Mouse (Mus musculus): ENCODE measurements around the gene Anks1b.

Gene Anks1b

DNA sequence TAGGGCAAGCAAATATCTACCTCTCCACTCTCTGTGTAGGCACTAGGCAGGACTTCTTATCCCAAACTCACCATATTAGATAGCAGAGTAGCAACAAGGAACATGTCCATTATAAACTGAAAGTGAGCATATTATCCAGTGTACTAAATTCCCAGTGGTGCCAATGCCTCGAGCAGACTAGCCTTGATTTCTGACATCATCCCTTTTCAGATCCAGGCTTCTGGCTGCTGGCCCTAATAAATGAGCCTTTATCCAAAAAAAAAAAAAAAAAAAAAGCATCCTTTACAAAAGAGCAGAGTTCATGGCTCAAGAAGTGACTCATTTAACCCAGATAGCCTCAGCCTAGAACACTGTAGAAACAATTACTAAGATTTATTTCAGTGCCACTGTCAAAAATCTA is 568.3 kb downstream of the Anks1b start:
- no peaks in the 10 kb centered on the region for H3K36me3 ChIP-seq (ENCODE audit: control insufficient read depth, insufficient read depth, low read length, poor library complexity, severe bottlenecking)
- DNase-seq (ENCODE audit: low read depth, low spot score), result no peak
- no peaks in the 10 kb centered on the region for H3K27me3 ChIP-seq (ENCODE audit: control insufficient read depth, insufficient read depth, low read length, poor library complexity, severe bottlenecking)

DNA sequence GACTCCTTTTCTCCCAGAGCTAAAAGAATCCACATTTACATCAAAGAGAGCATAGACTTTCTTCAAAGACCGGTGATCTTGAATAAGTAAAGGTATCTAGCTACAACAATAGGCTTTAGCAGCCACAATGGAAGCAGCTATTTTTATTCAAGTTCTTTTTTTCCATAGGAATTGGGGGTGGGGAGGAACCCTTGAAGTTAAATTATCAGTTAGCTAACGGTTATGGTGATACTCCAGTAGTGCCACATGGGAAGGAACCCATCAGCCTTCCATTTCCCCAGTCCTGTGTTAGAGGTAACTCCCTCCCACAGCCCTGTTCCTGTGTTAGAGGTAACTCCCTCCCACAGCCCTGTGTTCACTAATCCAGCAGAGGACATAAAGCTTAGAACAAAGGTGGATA is 591.6 kb downstream of the Anks1b start:
- no peaks in the 10 kb centered on the region for H3K27me3 ChIP-seq (ENCODE audit: control insufficient read depth, insufficient read depth, low read length, poor library complexity, severe bottlenecking)
- H3K36me3 ChIP-seq (ENCODE audit: control insufficient read depth, insufficient read depth, low read length, poor library complexity, severe bottlenecking), result no peaks in the 10 kb centered on the region
- DNase-seq (ENCODE audit: low read depth, low spot score), result no peak

DNA sequence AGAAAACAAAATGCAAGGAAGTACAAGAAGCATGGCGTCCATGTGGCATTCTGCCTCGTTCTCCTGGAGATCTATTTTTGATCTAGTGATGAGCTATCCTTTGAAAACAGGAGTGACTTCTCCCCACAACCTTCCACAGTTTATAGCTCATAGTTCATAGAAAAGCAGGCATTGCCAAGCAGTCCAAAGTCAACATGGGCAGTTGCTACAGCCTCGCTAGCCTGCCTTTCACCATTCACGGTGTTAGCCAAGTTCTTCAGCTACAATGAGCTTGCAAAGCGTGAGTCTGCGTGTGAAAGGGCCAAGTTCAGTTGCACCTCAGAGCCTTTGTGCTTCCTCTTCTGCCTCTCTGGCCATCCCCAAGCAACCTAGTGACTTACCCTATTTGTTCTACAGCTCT is 592.1 kb downstream of the Anks1b start:
- H3K27me3 ChIP-seq (ENCODE audit: control insufficient read depth, insufficient read depth, low read length, poor library complexity, severe bottlenecking), result no peaks in the 10 kb centered on the region
- H3K36me3 ChIP-seq (ENCODE audit: control insufficient read depth, insufficient read depth, low read length, poor library complexity, severe bottlenecking), result no peaks in the 10 kb centered on the region
- no peak for DNase-seq (ENCODE audit: low read depth, low spot score)

DNA sequence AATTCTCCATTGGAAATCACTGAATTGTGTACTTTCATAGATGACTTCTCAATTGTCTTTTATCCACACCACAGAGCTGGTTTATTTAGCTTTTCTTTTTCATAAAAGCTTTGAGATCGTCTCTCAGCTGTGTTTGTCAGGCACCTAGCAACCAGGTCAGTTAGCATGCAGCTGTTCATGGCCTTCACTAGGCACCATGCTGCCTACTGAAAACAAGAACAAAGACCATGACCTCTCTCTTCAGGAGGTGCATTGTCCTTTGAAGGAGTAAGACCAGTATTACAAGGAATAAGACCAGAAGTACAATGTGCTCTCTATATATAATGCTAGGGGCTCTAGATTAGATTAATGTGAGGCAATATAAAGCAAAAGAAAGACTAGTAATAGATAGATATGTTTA is 594.2 kb downstream of the Anks1b start:
- no peak for DNase-seq (ENCODE audit: low read depth, low spot score)
- no peaks in the 10 kb centered on the region for H3K27me3 ChIP-seq (ENCODE audit: control insufficient read depth, insufficient read depth, low read length, poor library complexity, severe bottlenecking)

DNA sequence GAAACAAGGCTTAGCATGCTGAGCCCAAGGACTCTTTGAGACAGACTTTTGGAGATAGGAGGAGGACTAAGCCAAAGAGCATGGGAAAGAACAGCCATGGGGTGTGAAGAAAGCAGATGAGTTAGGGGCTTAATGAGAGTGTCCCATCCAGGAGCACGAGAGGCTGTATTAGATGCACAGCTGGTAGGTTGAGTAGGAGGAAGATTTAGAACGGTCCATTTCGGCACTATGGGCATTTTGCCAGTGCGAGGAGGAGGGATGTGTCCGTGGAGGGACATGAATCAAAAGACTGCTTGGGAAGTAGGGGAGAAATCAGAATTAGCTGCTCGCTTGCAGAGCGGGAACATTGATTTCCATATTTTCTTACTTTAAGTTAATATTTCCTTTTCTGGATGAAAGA is 620.1 kb downstream of the Anks1b start:
- DNase-seq (ENCODE audit: low read depth, low spot score), result no peak

More for the DNA sequence above, 594.2 kb downstream of the Anks1b start:
- H3K36me3 ChIP-seq (ENCODE audit: control insufficient read depth, insufficient read depth, low read length, poor library complexity, severe bottlenecking), result no peaks in the 10 kb centered on the region

DNA sequence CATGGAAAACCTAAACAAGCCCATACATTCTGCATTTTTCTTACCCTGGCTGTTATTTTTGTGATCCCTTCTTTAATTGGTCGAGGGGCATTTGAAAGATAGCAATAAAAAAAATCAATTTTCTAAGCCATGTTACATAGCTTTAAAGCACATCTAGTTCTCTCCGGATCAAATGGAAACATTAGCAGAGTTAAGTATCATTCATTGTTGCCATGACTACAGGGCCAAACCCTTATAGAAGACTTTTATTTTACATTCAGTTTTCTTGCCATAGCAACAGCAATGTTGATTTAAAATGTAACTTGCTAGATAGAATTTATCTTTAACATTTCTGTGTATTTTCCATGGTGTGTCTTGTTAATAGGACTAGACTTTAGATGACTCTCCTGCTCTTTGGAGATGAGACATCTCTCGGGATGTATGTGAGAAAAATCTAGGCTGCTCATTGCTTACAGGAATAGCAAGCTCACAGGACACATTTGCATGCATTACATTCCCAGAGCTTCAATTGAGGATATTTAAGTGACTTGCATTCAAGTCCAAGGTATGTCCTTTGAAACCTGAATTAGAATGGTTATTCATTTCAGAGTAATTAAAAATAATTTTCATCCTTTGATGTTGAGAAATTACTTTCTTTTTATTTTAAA is 620.8 kb downstream of the Anks1b start:
- Histone ChIP-seq H3K36me3 (ENCODE audit: control insufficient read depth, insufficient read depth, low read length, poor library complexity, severe bottlenecking) (no peaks in the 10 kb centered on the region), H3K27me3 (ENCODE audit: control insufficient read depth, insufficient read depth, low read length, poor library complexity, severe bottlenecking) (no peaks in the 10 kb centered on the region)
- no peak for DNase-seq (ENCODE audit: low read depth, low spot score)

More for the DNA sequence above, 620.1 kb downstream of the Anks1b start:
- Histone ChIP-seq H3K36me3 (ENCODE audit: control insufficient read depth, insufficient read depth, low read length, poor library complexity, severe bottlenecking) (no peaks in the 10 kb centered on the region), H3K27me3 (ENCODE audit: control insufficient read depth, insufficient read depth, low read length, poor library complexity, severe bottlenecking) (no peaks in the 10 kb centered on the region)

DNA sequence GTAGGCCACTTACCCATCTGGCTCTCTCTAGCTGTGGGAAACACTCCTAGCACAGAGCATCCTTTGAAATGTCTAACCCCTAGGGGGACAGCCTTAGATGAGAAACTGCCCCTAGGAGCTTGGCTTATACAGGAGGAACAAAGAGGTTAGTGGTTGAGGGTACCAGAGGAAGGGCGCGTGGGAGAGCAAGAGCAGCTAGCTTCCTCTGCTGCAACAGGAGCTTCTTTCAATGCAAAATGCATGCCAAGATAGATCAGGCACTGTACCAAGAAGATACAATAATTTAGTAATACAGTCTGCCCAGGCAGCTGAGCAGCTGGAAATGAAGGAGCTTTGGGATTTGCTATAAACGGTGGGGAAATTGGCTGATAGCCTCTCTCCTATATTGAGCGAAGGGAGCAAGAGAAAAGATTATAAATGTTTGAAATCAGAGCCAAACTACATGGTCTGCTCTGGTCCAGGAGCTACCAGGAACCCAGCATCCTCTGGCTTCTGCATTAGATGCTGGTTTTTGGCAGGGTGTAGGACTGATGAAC is 621.7 kb downstream of the Anks1b start:
- DNase-seq (ENCODE audit: low read depth, low spot score), result no peak
- no peaks in the 10 kb centered on the region for H3K27me3 ChIP-seq (ENCODE audit: control insufficient read depth, insufficient read depth, low read length, poor library complexity, severe bottlenecking)
- H3K36me3 ChIP-seq (ENCODE audit: control insufficient read depth, insufficient read depth, low read length, poor library complexity, severe bottlenecking), result no peaks in the 10 kb centered on the region

DNA sequence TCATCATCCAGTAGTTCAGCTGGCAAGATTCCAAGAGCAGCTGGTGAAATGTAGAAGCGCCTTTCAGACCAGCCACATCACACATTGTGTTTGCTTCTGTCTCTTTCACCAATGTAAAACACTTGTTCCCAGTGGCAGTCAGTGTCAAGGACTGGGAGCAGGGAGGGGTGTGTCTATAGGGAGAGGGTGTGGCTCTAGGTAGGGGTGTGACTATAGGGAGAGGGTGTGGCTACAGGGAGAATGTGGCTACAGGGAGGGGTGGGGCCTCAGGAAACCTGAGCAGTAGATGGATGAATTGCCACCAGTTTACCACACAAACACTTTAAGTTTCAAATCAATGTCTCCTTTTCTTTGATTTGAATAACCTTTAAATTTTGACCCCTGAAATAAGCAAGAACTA is 634.3 kb downstream of the Anks1b start:
- DNase-seq (ENCODE audit: low read depth, low spot score), result no peak
- H3K27me3 ChIP-seq (ENCODE audit: control insufficient read depth, insufficient read depth, low read length, poor library complexity, severe bottlenecking), result no peaks in the 10 kb centered on the region
- H3K36me3 ChIP-seq (ENCODE audit: control insufficient read depth, insufficient read depth, low read length, poor library complexity, severe bottlenecking), result no peaks in the 10 kb centered on the region

DNA sequence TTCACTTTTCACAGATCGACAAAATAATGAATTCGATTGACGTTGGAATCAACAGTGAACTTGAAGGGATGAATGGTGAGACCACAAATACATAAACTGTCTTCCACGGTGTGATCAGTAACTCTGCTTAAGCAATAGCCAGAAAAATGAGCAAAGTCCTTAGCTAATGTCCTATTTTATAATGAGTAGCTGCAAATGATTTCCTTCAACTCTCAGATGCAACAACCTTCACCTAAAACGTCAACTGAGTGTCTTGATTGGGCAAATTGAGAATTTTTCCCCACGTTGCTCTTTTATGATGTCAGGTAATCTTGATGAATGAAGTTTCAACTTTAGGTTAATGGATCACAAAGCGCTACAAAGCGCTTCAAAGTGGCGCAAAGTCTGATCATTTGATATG is 639.5 kb downstream of the Anks1b start:
- no peak for DNase-seq (ENCODE audit: low read depth, low spot score)
- Histone ChIP-seq H3K36me3 (ENCODE audit: control insufficient read depth, insufficient read depth, low read length, poor library complexity, severe bottlenecking) (no peaks in the 10 kb centered on the region), H3K27me3 (ENCODE audit: control insufficient read depth, insufficient read depth, low read length, poor library complexity, severe bottlenecking) (no peaks in the 10 kb centered on the region)

DNA sequence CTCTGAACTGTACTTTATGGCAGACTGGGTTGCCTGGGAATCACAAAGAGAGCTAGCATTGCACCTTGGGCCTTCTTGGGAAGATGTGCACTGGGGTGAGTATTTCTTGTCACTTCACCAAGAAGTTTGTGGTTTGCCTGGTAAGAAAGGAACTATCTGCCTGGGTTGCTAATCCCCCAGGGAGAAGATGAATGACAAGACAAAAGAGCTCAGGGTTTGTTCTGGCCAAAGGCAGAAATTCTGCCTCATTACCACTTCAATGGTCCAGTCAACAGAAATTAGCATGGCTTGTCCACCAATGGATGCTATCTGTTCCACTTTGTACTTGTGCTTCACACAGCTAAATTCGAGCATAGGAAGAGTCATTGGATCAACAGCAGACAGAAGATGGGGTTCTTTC is 658.5 kb downstream of the Anks1b start:
- H3K36me3 ChIP-seq (ENCODE audit: control insufficient read depth, insufficient read depth, low read length, poor library complexity, severe bottlenecking), result no peaks in the 10 kb centered on the region
- DNase-seq (ENCODE audit: low read depth, low spot score), result no peak

DNA sequence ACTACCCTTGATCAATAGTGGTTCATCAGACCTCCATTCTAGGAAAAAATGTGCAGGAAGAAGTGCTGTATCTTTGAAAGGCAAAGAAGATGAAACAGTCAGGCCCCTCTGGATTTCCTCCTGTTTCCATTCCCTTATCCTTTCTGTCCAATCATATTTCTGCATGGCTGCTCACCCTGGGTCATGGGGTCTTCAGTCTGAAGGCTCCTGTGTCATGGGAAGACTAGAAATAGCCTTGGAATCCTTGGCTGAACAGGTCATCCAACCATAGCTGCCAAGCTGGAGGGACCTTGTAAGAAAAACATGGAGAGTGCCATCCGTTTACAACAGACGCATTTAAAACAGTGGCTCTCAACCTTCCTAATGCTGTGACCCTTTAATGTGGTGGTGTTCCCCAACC is 662.1 kb downstream of the Anks1b start:
- Histone ChIP-seq H3K27me3 (ENCODE audit: control insufficient read depth, insufficient read depth, low read length, poor library complexity, severe bottlenecking) (no peaks in the 10 kb centered on the region), H3K36me3 (ENCODE audit: control insufficient read depth, insufficient read depth, low read length, poor library complexity, severe bottlenecking) (no peaks in the 10 kb centered on the region)
- no peak for DNase-seq (ENCODE audit: low read depth, low spot score)

More for the DNA sequence above, 658.5 kb downstream of the Anks1b start:
- H3K27me3 ChIP-seq (ENCODE audit: control insufficient read depth, insufficient read depth, low read length, poor library complexity, severe bottlenecking), result no peaks in the 10 kb centered on the region

DNA sequence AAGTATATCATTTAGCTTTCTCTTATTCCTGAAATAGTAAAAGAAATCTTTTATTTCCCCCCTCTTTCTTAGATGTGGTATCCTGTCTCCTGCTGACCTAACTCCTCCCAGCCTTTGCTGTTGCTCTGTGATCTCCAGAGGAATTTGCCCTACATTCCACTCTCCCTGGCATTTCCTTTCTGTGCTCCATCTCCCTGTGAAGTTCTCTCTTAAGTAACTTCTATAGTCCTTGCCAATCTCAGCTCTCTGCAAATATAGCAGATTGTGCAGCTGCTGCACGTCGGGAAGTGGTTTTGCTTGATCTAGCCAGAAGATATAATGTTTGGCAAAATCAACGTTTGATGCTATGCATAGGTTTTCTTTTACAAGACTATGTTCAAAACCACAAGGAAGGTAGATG is 673.3 kb downstream of the Anks1b start:
- no peaks in the 10 kb centered on the region for H3K36me3 ChIP-seq (ENCODE audit: control insufficient read depth, insufficient read depth, low read length, poor library complexity, severe bottlenecking)
- H3K27me3 ChIP-seq (ENCODE audit: control insufficient read depth, insufficient read depth, low read length, poor library complexity, severe bottlenecking), result no peaks in the 10 kb centered on the region
- DNase-seq (ENCODE audit: low read depth, low spot score), result no peak

DNA sequence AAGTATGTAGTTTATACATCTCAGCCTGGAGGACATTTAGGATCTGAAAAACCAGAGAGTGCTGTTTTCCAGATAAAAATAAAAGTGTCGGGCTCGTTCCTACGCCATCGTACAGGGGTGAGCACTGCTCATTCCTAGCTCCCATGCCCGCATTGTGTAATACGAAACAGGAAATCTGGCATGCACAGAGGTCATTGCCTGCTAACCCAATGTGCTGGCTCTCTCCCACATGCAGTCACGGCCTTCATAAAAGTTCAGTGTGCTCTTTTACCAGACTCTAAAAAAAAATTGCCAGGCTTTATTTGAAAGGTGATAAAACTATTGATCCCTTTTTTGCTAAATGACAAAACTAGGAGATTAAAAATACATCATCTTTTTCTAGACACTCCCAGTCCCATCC is 689.6 kb downstream of the Anks1b start:
- Histone ChIP-seq H3K27me3 (ENCODE audit: control insufficient read depth, insufficient read depth, low read length, poor library complexity, severe bottlenecking) (no peaks in the 10 kb centered on the region), H3K36me3 (ENCODE audit: control insufficient read depth, insufficient read depth, low read length, poor library complexity, severe bottlenecking) (no peaks in the 10 kb centered on the region)
- no peak for DNase-seq (ENCODE audit: low read depth, low spot score)

DNA sequence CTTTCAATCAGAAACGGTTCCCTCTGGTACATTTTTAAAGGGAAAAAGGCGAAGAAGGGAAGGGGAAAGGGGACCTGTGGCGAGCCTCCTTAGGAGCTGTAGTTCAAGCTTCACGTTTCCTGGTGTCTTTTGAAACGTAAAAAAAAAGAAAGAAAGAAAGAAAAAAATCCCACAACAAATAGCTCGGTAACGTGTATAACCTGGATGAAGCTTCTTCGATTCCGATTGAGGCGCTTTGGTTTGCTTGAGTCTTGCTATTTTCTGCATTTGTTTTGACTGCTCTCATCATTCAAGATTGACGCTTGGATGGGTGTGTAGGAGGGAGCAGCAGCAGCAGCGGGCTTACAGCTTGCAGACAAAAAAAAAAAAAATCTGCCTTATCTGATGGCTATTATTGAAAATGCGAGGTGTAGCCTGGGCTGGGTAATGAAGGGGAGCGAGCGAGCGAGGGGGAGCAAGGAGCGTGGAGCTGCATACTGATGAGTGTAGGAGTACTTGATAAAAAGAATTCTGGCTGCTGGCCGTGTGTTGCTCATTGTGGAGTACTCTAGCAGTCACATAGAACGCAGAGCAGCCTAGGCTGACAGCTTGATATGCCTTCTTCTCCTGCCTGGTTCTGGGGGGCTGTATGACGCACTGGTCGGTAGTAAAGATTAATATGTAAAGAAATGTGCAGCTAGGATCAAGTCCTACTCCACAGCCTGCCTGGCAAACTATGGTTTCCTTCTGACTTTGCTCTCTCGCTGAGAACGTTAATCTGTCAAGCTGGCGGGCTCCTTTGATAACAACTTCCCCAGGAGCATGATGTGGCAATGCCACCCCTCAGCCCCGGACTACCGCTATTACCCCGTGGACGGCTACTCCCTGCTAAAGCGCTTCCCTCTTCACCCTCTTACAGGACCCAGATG is 703.1 kb downstream of the Anks1b start:
- Histone ChIP-seq H3K27me3 (ENCODE audit: control insufficient read depth, insufficient read depth, low read length, poor library complexity, severe bottlenecking) (no peaks in the 10 kb centered on the region), H3K36me3 (ENCODE audit: control insufficient read depth, insufficient read depth, low read length, poor library complexity, severe bottlenecking) (no peaks in the 10 kb centered on the region)

DNA sequence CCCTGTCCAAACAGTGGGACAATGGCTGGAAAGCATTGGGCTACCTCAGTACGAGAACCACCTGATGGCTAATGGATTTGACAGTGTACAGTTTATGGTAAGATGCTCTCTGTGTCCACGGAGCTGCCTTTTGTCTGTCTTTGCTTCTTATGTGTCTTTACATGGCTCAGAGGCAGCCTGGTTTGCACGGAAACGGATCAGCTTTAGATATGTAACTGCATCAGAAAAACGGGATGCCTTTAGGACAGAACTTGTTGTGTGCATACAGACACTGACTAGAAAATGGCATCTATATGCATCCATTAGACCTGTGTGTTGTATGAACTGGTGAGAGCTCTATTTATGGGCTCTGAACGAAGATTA is 703.8 kb downstream of the Anks1b start:
- no peaks in the 10 kb centered on the region for H3K36me3 ChIP-seq (ENCODE audit: control insufficient read depth, insufficient read depth, low read length, poor library complexity, severe bottlenecking)
- H3K27me3 ChIP-seq (ENCODE audit: control insufficient read depth, insufficient read depth, low read length, poor library complexity, severe bottlenecking), result no peaks in the 10 kb centered on the region
- DNase-seq (ENCODE audit: low read depth, low spot score), result no peak

More for the DNA sequence above, 703.1 kb downstream of the Anks1b start:
- DNase-seq (ENCODE audit: low read depth, low spot score), result no peak

Measured in splenic B cell, adult 2 months (primary cell).